Mouse (Mus musculus): Measurements from ENCODE around the gene Cdrt4. TPM values are rescaled to one million over a fixed set of nuclear protein-coding genes. Genes with fewer than 3 reads are reported as not detected.

The Cdrt4 gene
- total and polyA plus RNA-seq, 3 experiments, result not detected

- no peak overlapping the region for H3K4me3 ChIP-seq (replicated peaks in 1 of 3; ENCODE audit: low read depth in 2 of 3, low read length in 2 of 3, poor library complexity in 1 of 3)
- peaks cover 0 to 8% of the 10 kb centered on the region in 2 experiments; a peak in 2 of 4 replicates for H3K4me1 ChIP-seq (ENCODE audit: control insufficient read depth in 1 of 2, insufficient read depth in 2 of 2)
- DNase-seq (ENCODE audit: extremely low read depth), result no peak
- no peaks in the 10 kb centered on the region for H3K79me2 ChIP-seq (replicated peaks; ENCODE audit: control insufficient read depth, extremely low read depth, insufficient read depth, poor library complexity, severe bottlenecking)
- no peaks in the 10 kb centered on the region for H3K36me3 ChIP-seq (replicated peaks in 1 of 2; ENCODE audit: control insufficient read depth in 1 of 2, insufficient read depth in 1 of 2, low read length in 1 of 2)
- no peak overlapping the region for H3K27ac ChIP-seq (ENCODE audit: insufficient read depth, low read depth)
- no peaks in the 10 kb centered on the region for H3K9me3 ChIP-seq (replicated peaks; ENCODE audit: low read length)
- TF ChIP-seq NELFE (IDR thresholded peaks at IDR 0.05; ENCODE audit: low read depth, low read length) (no peak), MAX (IDR thresholded peaks at IDR 0.05; ENCODE audit: low read length) (no peak), JUN (IDR thresholded peaks at IDR 0.05; ENCODE audit: insufficient read depth, low read depth, low read length) (no peak), SMC3 (IDR thresholded peaks at IDR 0.05; ENCODE audit: low read depth, low read length) (no peak)
- no peaks in the 10 kb centered on the region for H3K27me3 ChIP-seq (replicated peaks)
- no peak overlapping the region for H3K9ac ChIP-seq (ENCODE audit: insufficient read depth, low read depth)
- no peak overlapping the region for H3K4me2 ChIP-seq (ENCODE audit: insufficient read depth, low read depth, poor library complexity, severe bottlenecking)
- dilution Hi-C loops (cut with MboI; ENCODE audit: extremely low pct_ligation_motif_present, extremely low pct_unique_long_range_greater_than_20kb, low sequenced_read_pairs) (no loop called here), in situ Hi-C loops (cut with MboI; ENCODE audit: low pct_ligation_motif_present, low pct_unique_long_range_greater_than_20kb, low sequenced_read_pairs) (loop anchor here (5.0 kb wide), 1 partner anchor 194 kb away; no protein-coding TSS in a partner anchor)
Observed at GRCm38 (mm10) chr11:62937986-62938385, 13.0 kb upstream of the Cdrt4 start.

GRCm38 (mm10) chr11:62938921-62939320 lies 12.1 kb upstream of the Cdrt4 start:
- in situ Hi-C loops (cut with MboI; ENCODE audit: low pct_ligation_motif_present, low pct_unique_long_range_greater_than_20kb, low sequenced_read_pairs), result loop anchor here (5.0 kb wide), 1 partner anchor 193 kb away; no protein-coding TSS in a partner anchor
- dilution Hi-C loops (cut with MboI; ENCODE audit: extremely low pct_ligation_motif_present, extremely low pct_unique_long_range_greater_than_20kb, low sequenced_read_pairs), result no loop called here
- Histone ChIP-seq H3K27ac (ENCODE audit: insufficient read depth, low read depth) (no peak overlapping the region), H3K9me3 (replicated peaks; ENCODE audit: low read length) (no peaks in the 10 kb centered on the region), H3K9ac (ENCODE audit: insufficient read depth, low read depth) (no peak overlapping the region), H3K27me3 (replicated peaks) (no peaks in the 10 kb centered on the region), H3K4me3 (replicated peaks in 1 of 3; ENCODE audit: low read depth in 2 of 3, low read length in 2 of 3, poor library complexity in 1 of 3) (no peak overlapping the region), H3K79me2 (replicated peaks; ENCODE audit: control insufficient read depth, extremely low read depth, insufficient read depth, poor library complexity, severe bottlenecking) (no peaks in the 10 kb centered on the region), H3K4me2 (ENCODE audit: insufficient read depth, low read depth, poor library complexity, severe bottlenecking) (no peak overlapping the region), H3K4me1 (ENCODE audit: control insufficient read depth in 1 of 2, insufficient read depth in 2 of 2) (peaks cover 0 to 8% of the 10 kb centered on the region in 2 experiments; a peak in 2 of 4 replicates), H3K36me3 (replicated peaks in 1 of 2; ENCODE audit: control insufficient read depth in 1 of 2, insufficient read depth in 1 of 2, low read length in 1 of 2) (no peaks in the 10 kb centered on the region)
- TF ChIP-seq USF2 (conservative IDR thresholded peaks at IDR 0.05; ENCODE audit: low read depth, low read length) (no peak), HCFC1 (IDR thresholded peaks at IDR 0.05; ENCODE audit: low read depth, low read length) (no peak), TCF12 (IDR thresholded peaks at IDR 0.05; ENCODE audit: low read depth, low read length) (no peak), CHD1 (IDR thresholded peaks at IDR 0.05; ENCODE audit: low read depth, low read length) (no peak), UBTF (IDR thresholded peaks at IDR 0.05; ENCODE audit: low read depth, low read length) (no peak), ETS1 (conservative IDR thresholded peaks at IDR 0.05; ENCODE audit: low read depth, low read length) (no peak), ELF1 (IDR thresholded peaks at IDR 0.05; ENCODE audit: low read depth, low read length) (no peak), CTCF (conservative IDR thresholded peaks at IDR 0.05 in 1 of 2, IDR thresholded peaks at IDR 0.05 in 1 of 2; ENCODE audit: low read depth in 2 of 2, low read length in 2 of 2) (no peak), ZC3H11A (IDR thresholded peaks at IDR 0.05; ENCODE audit: low read depth, low read length) (no peak), GABPA (IDR thresholded peaks at IDR 0.05; ENCODE audit: insufficient replicate concordance, low read depth, low read length) (no peak), BHLHE40 (IDR thresholded peaks at IDR 0.05; ENCODE audit: low read depth, low read length) (no peak), NRF1 (IDR thresholded peaks at IDR 0.05; ENCODE audit: low read depth, low read length) (no peak), EP300 (IDR thresholded peaks at IDR 0.05; ENCODE audit: low read length) (no peak), IRF4 (IDR thresholded peaks at IDR 0.05; ENCODE audit: low read depth, low read length) (no peak), USF1 (IDR thresholded peaks at IDR 0.05; ENCODE audit: low read depth, low read length) (no peak), PAX5 (IDR thresholded peaks at IDR 0.05; ENCODE audit: low read length) (no peak)
- no peak for DNase-seq (ENCODE audit: extremely low read depth)

Measured in CH12.LX (cell line).